Mouse (Mus musculus): ENCODE results near the gene Arhgef7.

Arhgef7 gene

DNA sequence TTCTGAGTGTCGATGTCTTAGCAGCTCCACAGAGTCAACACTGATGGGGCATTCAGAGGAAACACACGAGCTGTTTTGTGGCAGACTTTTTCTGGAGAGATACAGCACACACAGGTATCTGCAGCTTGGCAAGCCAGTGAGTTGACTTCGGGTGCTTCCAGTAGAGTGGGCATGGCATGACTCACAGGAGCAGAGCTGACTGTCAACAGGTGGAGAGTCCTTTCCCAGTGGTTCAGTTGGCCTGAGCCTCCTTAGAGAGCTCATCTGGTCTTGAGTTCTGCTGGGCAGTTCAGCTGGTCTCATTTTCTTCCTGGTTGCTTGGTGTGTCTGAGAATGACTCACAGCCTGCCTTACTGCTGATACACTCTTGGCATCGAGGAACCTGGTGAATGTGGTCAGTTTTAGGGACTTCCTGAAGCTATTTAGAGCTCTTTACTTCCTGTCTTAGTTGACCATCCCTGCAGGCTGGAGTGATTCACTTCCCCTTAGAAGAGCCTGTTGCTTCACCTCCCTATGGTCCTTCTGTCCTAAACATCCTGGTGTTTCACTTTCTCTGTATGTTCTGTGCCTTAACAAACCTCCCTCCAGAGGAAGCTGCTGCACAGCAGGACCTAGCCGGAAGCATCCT, 39.8 kb downstream of the Arhgef7 start:
- no peak for DNase-seq (ENCODE audit: low spot score)

DNA sequence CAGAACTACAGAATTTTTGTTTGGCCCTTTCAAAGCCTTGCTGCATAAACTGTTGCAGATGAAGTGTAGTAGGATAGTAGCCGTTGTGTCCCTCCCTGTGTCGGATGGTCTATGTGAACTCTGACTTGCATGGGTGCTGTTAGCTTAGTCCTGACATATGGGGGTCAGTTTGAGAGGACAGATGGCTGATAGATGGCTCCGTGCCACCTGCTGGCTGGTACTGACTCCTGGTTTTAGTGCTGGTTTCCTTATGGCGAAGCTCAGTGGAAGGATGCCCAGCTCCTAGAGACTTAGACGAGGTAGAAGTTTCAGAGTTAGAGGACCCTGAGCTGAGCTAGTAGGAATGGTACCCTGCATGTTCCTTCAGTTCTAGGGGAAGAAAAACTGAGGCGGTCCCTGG, 42.5 kb downstream of the Arhgef7 start:
- DNase-seq (ENCODE audit: low spot score), result no peak

DNA sequence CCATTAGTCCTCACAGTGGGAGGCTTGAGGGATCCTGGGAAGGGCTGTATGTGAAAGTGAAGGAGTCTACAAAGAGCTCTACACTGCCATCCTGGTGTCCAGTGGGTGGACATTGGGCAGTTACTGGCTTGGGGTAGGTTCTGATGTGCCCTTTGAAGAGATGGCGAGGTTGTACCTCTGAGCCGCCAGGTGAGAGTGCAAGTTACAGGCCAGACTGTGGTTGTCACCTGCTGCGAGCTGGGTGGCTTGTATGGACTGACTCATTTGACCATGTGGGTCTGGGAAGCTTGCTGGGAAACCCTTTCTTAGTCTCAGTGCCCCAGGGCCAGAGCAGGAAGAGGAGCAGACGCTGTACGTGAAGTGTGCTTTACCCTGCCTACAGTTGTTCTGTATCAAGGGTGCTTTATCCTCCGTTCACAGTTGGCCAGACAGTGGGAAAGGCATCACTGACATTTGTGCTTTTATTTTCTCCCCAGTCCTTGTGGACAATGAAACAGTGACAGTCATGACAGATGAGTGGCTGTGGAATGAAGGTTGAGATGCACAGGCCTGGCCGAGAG, 43.1 kb downstream of the Arhgef7 start:
- no peak for DNase-seq (ENCODE audit: low spot score)

DNA sequence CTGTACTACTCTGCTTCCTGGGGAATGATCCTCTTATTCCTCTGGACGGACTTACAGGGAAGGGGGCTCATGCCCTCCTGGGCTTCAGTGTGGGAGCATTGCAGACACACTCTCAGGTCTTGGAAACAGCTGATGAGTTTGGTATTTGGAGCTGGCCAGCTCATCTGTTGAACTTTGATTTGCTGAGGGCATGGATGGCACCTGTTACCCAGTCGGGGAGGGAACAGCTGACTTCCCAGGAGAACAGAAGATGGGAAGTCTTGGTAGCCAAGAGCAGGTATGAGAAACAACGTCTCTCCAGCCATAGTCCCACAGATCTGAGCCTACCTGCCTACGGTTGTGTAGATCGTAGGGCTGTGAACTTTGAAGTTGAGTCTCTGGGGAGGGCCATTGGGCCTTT, 44.1 kb downstream of the Arhgef7 start:
- no peak for DNase-seq (ENCODE audit: low spot score)

DNA sequence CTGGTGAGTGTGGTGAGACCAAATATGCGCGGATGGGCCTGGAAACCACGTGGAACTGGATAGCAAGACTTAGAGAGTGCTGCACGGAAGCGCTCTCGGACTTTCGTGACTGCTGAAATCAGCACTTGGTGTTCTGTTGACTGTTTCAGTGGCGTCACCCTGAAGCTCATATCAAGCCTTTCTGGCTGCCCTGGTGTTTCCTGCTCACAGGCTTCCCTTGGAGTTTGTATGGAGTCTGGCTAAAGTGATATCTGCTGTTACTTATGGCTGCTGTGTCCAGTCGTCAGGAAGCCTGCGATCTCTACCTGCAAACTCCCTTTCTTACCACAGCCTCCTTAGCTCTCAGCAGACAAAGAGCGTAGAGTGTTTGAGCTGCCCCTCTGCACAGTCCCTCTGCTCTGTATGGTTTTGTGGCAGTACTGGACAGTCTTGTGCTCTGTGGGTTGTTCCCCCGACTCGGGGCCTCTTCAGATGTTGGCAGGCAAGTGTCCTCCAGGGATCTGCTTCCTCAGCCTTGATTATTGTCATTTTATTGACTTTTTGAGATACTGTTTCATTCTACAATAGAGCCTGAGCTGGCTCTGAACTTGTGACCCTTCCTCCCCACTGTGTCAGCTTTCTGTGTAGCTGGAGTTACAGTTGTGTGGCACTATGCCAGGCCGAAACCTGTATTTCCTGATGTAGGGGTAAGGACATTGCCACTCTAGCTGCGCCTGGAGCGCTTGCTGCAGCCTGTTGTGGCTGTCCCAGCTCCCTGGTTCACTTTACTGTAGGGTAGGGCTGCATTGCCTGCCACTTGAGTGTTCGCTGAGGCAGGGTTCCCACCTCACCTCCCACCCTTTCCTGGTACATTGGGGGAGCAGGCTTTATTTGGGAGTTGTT, 46.9 kb downstream of the Arhgef7 start:
- DNase-seq (ENCODE audit: low spot score), result no peak

DNA sequence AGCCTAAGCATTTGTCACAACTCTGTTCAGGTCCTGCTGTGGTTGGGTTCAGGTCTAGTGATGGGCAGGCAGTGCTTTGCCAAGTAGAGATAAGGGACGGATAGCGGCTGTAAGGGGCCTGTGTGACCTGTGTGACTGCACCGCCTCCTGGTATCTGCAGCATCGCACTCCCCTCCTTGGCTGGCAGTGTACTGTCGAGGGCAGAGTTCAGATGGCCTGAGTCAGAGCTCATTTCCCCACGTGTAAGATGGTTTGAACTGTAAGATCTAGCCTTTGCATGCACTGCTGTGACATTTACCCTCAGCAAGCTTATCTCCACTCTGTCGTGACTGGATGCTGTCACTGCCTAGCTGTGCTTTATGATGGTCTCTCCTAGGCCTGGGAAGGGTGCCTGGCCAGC, 48.4 kb downstream of the Arhgef7 start:
- no peak for DNase-seq (ENCODE audit: low spot score)

DNA sequence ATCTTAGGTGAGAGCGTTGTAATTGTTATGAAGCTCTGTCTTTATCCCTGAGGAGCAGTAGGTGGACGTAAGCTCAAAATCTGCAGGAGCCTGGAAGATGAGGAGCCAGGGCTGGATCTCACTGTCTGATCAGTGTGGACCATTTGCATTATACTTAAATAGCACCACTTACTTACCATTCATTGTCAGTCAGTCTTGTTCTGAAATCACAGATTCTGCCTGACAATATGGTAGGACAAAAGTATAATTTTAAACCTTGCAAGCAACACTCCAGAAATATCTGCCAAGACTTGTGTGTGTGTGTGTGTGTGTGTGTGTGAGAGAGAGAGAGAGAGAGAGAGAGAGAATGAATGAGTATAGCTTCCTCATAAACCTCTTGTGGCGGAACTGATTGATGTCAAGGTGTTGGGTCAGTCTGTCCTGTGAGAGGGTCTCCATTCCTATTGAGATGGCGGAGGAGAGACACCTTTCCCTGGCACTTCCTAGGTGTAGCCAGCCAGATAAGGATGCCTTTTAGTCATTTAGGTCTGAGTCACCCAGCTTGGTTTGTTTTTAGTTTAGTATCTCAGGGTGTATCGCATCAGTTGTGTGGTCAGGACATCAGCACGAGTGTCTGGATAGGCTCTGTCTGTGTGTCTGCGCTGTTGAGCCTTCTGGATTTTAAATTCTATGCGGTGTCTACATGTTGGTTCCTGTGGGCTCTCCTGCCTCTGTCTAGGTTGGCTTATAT, 49.1 kb downstream of the Arhgef7 start:
- no peak for DNase-seq (ENCODE audit: low spot score)

DNA sequence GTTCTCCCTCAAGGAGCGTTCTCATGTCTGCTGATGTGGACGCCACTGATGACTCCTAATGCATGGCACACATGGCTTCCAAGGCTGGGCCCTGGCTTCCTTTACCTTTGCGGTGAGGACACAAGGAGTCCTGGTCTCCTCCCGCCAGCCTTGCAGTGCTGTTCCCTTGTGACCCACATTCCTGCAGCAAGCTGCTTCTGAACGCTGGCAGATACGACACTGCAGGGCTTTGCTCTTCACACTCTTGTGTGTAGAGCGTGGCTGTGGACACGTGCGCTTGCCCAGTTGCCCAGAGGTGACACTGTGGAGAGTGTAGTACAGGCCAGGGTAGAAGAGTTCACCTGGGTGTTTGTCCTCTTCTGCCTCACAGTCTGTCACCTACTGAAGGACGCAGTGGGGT, 49.7 kb downstream of the Arhgef7 start:
- DNase-seq (ENCODE audit: low spot score), result no peak

DNA sequence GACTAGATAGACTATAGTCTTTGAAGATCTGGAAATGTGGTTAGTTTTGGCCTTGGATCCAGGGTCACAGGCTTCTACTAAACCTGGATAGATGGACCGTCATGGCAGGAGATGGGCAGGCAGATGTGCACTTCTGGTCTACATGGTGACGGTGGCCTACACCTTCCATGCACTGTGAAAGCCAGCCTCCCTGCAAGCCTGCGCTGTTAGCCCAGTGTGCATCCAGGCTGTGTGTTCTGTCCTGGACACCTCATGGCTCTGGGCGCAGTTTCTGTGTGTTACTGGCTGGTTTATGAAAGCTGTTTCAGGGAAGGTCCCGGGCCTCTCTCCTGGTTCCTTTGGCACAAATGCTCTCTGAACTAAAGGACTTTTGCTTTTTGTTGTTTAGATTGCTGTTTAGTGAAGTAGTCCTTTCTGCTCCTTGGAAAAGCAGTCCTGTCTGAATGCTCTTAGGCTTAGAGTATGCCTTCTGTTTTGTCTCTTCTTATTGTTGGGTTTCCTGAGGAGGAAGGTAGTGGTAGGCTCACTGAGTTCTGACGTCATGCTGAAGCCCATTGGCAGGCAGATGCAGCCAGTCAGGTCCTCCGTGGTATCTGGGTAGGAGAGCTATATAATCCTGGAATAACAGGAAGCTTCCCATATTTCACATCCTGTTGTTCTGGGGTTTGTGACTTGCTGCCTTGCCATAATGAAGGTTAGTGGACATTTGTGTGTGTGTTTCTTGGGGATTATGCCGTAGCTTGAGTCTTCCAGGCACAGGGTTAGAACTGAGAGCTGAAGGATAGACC, 51.3 kb downstream of the Arhgef7 start:
- DNase-seq (ENCODE audit: low spot score), result no peak

DNA sequence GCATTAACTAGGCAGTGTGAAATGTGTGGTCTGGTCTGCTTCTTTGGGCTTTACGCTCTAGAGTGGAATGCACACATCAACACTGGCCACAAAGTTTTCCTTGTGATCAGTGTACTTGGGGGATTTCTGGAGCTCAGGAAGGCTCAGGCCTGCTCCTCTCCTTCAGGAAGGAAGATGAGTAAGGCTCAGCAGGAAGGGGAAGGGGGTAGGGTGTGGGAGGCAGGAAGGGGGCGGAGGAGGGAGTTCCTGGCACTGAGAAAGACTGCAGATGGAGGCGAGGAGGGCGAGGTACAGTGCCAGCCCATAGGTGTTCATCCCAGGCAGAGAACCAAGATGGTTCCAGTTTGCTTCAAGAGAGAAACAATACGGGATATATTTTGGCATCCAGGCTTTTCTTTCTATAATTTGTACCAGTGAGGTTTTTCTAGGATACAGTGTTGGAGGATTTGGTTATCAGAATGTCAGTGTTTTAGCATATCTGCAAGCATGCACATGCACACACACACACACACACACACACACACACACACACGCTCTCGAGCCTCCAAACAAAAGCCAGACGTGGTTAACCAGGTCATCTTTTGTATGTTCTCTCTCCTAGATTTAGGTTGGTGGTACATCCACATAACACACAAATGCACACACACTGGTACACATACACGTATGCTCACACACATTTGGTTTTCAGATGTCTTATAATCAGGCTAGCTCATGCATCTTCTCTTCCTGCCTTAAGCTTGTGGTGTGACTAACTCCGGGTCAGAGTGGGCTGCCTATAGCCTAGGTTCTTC, 52.5 kb downstream of the Arhgef7 start:
- no peak for DNase-seq (ENCODE audit: low spot score)

DNA sequence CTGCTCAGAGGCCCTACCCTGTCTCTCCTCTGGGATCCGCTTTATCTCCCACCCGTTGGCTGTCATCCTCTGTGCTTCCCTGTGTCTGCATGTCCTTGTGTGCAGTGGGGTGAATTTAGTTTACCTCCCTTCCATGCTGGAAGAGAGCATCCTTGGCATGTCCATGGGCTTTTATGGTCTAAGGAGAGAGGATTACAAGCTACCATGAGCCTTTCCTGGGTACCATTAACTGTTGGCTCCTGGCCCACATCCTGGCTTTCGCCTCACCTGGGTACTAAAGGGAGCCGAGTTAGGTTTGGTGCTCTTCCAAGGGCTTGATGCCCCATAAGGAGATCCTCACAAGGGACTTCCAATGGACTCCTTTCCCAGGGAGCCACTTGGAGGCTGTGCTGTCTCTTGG, 53.1 kb downstream of the Arhgef7 start:
- DNase-seq (ENCODE audit: low spot score), result no peak

DNA sequence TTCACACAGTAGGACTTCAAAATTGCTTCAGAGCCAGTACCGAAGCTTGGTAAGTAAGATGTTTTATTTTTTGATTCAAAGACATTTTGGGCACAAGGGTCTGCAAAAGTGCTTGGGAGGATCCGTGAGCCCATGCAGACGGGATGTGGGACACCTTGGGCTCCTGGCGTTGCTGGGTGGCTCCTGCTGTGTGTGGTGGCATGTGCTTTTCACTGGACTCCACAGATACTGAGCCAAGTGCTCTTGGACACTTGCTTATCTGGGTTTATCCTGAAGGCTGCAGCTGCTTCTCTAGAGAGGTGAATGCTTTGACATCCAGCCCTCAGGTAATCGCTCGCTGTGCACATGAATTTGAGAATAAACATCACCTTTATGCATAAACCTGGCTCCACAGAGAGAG, 55.1 kb downstream of the Arhgef7 start:
- DNase-seq (ENCODE audit: low spot score), result no peak

DNA sequence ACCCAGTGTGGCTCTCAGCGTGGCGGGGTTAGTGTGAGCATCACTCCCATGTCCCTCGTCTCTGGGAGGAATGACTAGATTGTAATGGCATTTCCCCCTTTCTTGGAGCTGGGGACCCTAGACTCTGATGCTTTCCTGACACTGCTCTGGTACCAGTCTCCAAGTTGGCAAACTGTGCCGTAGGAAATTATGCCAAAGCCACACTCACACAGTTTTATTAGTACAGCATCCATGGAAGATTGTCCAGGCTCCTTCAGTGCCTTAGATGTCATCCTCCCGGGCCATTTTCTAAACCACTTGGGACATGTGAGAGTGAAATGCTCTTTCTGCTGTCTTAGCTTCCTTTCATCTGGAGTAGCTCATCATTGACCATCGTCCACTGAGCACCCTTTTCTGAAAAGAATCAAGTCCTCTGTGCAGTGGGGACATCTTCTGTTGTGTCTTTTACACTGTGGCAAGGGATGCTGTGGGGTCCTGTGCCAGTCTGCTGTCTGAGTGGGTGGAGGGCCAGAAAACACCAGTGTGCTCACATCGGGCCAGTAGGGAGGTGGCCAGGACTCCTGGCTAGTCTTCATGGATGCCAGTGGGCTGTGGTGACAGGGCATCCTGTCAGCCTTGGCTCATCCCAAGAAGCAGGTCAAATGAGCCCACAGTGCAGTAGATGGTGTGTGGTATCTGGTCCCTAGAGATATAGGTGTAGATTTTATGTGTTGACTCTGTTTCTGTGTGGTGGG, 56.5 kb downstream of the Arhgef7 start:
- no peak for DNase-seq (ENCODE audit: low spot score)

DNA sequence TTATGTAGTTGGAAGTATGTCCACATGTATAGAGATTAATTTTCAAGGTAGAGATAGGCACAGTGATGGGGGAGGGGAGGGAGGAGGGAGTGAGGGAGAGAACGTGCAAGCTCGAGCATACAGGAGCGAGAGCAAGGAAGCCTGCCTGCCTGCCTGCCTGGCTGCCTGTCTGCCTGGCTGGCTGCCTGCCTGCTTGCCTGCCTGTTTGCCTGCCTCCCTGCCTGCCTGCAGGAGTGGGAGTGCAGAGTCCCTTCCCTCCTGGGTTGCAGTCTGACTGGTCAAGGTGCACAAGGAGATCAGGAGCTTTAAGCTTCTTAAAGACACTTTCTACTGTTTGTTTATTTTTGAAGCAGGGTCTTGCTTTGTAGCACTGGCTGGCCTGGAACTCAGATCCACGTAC, 57.6 kb downstream of the Arhgef7 start:
- no peak for DNase-seq (ENCODE audit: low spot score)

DNA sequence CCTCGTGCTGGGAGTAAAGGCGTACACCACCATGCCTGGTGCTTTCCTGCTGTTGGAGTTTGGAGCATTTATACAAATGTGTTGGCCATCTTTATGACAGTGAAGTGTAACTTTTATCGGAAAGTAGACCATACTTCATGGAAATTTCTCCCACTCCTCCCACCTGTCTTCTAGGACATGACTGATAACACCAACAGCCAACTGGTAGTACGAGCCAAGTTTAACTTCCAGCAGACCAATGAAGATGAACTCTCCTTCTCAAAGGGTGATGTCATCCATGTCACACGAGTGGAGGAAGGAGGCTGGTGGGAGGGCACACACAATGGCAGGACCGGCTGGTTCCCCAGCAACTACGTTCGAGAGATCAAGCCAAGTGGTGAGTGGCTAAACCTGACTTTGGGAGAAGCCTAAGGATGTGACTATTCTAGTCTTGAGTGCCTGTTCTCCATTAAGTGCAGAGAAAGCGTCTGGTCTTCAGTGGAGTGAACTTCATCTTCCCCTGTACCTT, 58.1 kb downstream of the Arhgef7 start:
- DNase-seq (ENCODE audit: low spot score), result peak; percentile 24

DNA sequence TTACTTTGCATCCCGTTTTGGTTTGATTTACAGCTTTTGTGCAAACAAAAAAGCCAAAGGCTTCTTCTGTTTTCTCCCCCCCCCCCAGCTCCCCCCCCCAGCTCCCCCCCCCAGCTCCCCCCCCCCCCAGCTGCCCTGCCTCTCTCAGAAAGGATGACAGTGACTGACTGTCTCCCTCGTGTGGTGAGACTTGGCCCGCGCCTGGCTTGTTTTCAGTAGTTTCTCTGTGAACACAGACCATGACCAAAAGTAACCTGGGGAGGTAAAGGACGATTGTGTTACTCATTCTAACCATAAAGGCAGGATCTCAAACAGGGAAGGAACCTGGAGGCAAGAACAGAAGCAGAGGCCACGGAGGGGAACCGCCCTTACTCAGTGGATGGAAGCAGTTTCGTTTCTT, 60.7 kb downstream of the Arhgef7 start:
- DNase-seq (ENCODE audit: low spot score), result no peak

DNA sequence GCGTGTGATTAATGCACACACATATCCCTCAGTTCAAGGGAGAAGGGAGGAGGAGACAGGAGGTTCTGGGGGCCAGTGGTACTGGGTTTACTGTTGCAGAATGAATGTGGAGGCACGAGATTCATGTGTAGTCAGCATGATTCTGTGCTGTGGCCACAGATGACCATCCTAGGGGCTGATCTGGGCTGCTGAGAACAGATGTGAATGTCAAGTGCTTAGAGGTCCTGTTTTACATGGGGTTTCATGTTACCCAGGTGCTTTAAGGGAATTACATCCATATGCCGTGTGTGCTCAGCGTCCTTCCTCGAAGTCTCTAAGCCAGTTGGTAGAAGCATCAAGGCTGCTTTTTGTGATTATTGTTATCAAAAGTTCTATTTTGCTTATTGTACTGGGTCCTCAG, 61.6 kb downstream of the Arhgef7 start:
- DNase-seq (ENCODE audit: low spot score), result no peak

DNA sequence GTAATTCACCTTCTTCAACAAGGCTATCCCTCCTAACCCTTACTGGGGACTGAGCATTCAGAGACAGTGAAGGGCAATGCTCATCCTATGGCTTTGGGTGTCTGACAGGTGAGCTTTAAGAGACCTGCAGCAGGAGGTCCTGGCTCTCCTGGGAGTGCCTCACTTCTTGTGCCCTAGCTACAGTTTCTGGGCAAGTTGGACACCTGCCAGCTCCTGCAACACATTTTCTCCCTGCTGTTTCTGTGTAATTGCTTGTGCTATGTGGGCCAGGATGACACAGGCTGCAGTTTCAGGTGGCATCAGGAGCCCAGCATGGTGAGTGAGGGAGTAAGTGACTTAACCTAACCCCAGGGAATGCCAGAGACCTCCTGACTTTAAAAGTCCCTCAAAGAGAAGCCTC, 67.4 kb downstream of the Arhgef7 start:
- DNase-seq (ENCODE audit: low spot score), result no peak

DNA sequence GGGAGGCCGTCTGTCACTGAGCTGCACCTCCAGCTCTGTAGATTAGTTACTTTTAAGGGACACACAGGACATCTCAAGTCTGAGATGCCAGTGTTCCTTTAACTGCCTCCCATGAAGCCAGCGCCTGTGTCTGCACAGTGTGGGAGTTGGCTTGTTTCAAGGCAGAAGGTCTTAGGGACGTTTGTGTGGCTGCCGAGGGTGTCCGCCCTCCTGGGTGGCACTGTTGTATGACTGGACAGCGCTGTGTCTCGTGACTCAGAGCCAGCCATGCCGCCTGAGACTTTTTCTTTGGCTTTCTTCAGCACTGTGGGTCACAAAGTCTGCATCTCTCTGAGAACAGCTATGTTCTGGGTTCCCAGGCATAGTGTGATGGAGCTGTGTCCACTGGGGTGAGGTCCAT, 69.6 kb downstream of the Arhgef7 start:
- DNase-seq (ENCODE audit: low spot score), result peak; percentile 63

All from testis, postnatal 14 days (tissue).